26 mouse cellular contexts compared by ENCODE assay signal in the genomic region with DNA sequence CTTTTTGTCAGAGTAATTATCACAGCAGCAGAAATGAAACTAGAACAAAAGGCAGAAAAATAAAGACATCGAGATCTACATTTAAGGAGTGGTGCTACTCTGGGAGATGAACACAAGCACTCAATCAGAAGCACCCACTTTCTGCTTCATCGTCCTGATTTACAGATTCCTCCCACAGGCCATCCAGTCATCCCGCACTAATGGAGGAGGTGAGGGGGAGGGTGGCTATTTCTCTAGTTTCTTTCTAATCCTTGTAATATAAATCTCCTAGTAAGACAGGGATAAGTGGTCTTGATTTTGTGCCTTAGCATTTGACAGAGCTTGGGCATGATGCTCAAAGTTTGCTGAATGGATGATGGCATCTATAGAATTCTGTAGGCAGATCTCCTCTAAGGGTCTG. TPM values are rescaled to one million over a fixed set of nuclear protein-coding genes. Genes with fewer than 3 reads are reported as not detected.
DNase-seq lines count a peak whose midpoint lies in the region; ATAC-seq and TF ChIP-seq lines count a peak whose summit lies in the region.
"Had no signal": no experiment of that assay in that cellular context is flagged by ENCODE, and none has a peak within 500 bp of the region (broad histone marks: within the 10 kb centered on the region; RNA-seq: fewer than 3 reads in every experiment).

No protein-coding gene starts in this region.

- H3K4me3 ChIP-seq in intestine, embryonic 14.5 days (ENCODE audit: low read depth, low read length) = no peak overlapping the region
- no peak overlapping the region for H3K4me3 ChIP-seq in intestine, embryonic 15.5 days (replicated peaks)
- H3K4me3 ChIP-seq in gastrocnemius, adult 2 months = no peak overlapping the region
- H3K4me3 ChIP-seq: forebrain, embryonic 10.5 days; forebrain, embryonic 13.5 days; heart, adult 2 months; heart, embryonic 10.5 days; heart, embryonic 13.5 days; hindbrain, embryonic 12.5 days; hindbrain, embryonic 15.5 days had no signal

- H3K4me2 ChIP-seq in intestine, embryonic 14.5 days (ENCODE audit: low read length) = no peak overlapping the region
- H3K4me2 ChIP-seq in intestine, embryonic 15.5 days (replicated peaks) = no peak overlapping the region
- H3K4me2 ChIP-seq: forebrain, embryonic 13.5 days; heart, embryonic 13.5 days; hindbrain, embryonic 12.5 days; hindbrain, embryonic 15.5 days had no signal

- 0 out of 2 replicates have a peak overlapping the region, but pooled peaks have one; percentile 5 for H3K27ac ChIP-seq in intestine, embryonic 14.5 days (ENCODE audit: low read depth)
- no peak overlapping the region for H3K27ac ChIP-seq in intestine, embryonic 15.5 days
- H3K27ac ChIP-seq in gastrocnemius, adult 2 months = no peak overlapping the region
- H3K27ac ChIP-seq: forebrain, embryonic 10.5 days; forebrain, embryonic 13.5 days; heart, adult 2 months; heart, embryonic 10.5 days; heart, embryonic 13.5 days; hindbrain, embryonic 12.5 days; hindbrain, embryonic 15.5 days had no signal

- DNase-seq in frontal cortex, adult 2 months (ENCODE audit: extremely low spot score in 1 of 2, low spot score in 1 of 2) = peak; percentile 5 to 55
- no peak for DNase-seq in intestine, embryonic 14.5 days (ENCODE audit: low spot score)
- peak; percentile 7 for DNase-seq in retina, embryonic 14.5 days (ENCODE audit: low spot score)
- no peak for DNase-seq in retina, postnatal 1 day
- peak; percentile 49 for DNase-seq in brain, adult 2 months (ENCODE audit: low read depth, low spot score)
- DNase-seq in gastrocnemius, adult 2 months = no peak
- DNase-seq: adrenal gland, adult 8-10 months; adrenal gland, postnatal 25 days; cerebellum, adult 18-20 months; cerebellum, adult 9-10 months; cerebellum, postnatal 14 days; gastrocnemius, postnatal 25 days; heart, adult 2 months; heart, postnatal 14 days had no signal

- H3K27me3 ChIP-seq in intestine, embryonic 14.5 days (replicated peaks; ENCODE audit: control insufficient read depth, insufficient read depth, low read length) = no peaks in the 10 kb centered on the region
- no peaks in the 10 kb centered on the region for H3K27me3 ChIP-seq in intestine, embryonic 15.5 days (replicated peaks)
- H3K27me3 ChIP-seq: forebrain, embryonic 13.5 days; heart, embryonic 13.5 days; hindbrain, embryonic 12.5 days; hindbrain, embryonic 15.5 days had no signal

- H3K9ac ChIP-seq in intestine, embryonic 14.5 days (ENCODE audit: low read length) = no peak overlapping the region
- H3K9ac ChIP-seq in intestine, embryonic 15.5 days = no peak overlapping the region
- H3K9ac ChIP-seq: forebrain, embryonic 13.5 days; heart, embryonic 13.5 days; hindbrain, embryonic 12.5 days; hindbrain, embryonic 15.5 days had no signal

- no peaks in the 10 kb centered on the region for H3K36me3 ChIP-seq in intestine, embryonic 14.5 days (ENCODE audit: control insufficient read depth, insufficient read depth, low read length)
- no peaks in the 10 kb centered on the region for H3K36me3 ChIP-seq in intestine, embryonic 15.5 days
- H3K36me3 ChIP-seq: forebrain, embryonic 10.5 days; heart, embryonic 10.5 days; heart, embryonic 13.5 days; hindbrain, embryonic 12.5 days; hindbrain, embryonic 15.5 days had no signal

- no peak for TF ChIP-seq CTCF in gastrocnemius, adult 2 months (IDR thresholded peaks at IDR 0.05)

- intact Hi-C loops in gastrocnemius, adult 2 months (cut with DNase I) = no loop called here

- peaks cover 8% of the 10 kb centered on the region for H3K4me1 ChIP-seq in intestine, embryonic 14.5 days (replicated peaks; ENCODE audit: control insufficient read depth, insufficient read depth, low read length)
- no peaks in the 10 kb centered on the region for H3K4me1 ChIP-seq in intestine, embryonic 15.5 days (replicated peaks)
- H3K4me1 ChIP-seq: forebrain, embryonic 10.5 days; forebrain, embryonic 13.5 days; heart, embryonic 10.5 days; heart, embryonic 13.5 days; hindbrain, embryonic 12.5 days; hindbrain, embryonic 15.5 days had no signal

- no peak for ATAC-seq in frontal cortex, adult (ENCODE audit: low TSS enrichment)
- ATAC-seq in intestine, embryonic 14.5 days (replicated peaks; ENCODE audit: low FRiP score, low TSS enrichment, low read depth) = no peak
- no peak for ATAC-seq in intestine, embryonic 15.5 days
- ATAC-seq: activated CD4-positive, CD25-positive, alpha-beta regulatory T cell, adult 4 months; forebrain, embryonic 13.5 days; forebrain, embryonic 16.5 days had no signal

- no peaks in the 10 kb centered on the region for H3K9me3 ChIP-seq in intestine, embryonic 14.5 days (ENCODE audit: control insufficient read depth, low read length)
- no peaks in the 10 kb centered on the region for H3K9me3 ChIP-seq in intestine, embryonic 15.5 days
- H3K9me3 ChIP-seq: forebrain, embryonic 10.5 days; forebrain, embryonic 13.5 days; heart, embryonic 10.5 days; heart, embryonic 13.5 days; hindbrain, embryonic 12.5 days; hindbrain, embryonic 15.5 days had no signal

- 38% methylated on average over 3 of the region's 3 CpGs for WGBS in intestine, embryonic 14.5 days
- no CpG with 5 or more reads among the region's 3 CpGs for WGBS in intestine, embryonic 15.5 days

RNA-seq across cellular contexts. Expression of gene Adamts18, which starts 57.5 kb away (rescaled TPM):
- polyA plus RNA-seq in frontal cortex, adult 2 months (2012; rRNA removed) = 1.3 and 1.7 TPM in 2 replicates
- 0.51 and 0.58 TPM in 2 replicates for polyA plus RNA-seq in intestine, embryonic 14.5 days (2014; fragmentation: Nextera tagmentation; extraction: Ambion mirVana)
- polyA plus RNA-seq in intestine, embryonic 15.5 days (2015; fragmentation: Nextera tagmentation; extraction: Ambion mirVana) = 0.45 and 0.48 TPM in 2 replicates
- total RNA-seq in gastrocnemius, adult 2 months (2021) = under 1 TPM; 0.03 to 0.15 TPM
- total RNA-seq: adrenal gland, postnatal 25 days; ES-E14; heart, adult 2 months; hematopoietic stem cell, adult 5-6 weeks had no signal

Comparison
In these comparisons a context has a peak if more than half of its experiments do, and no peak if none do; other contexts are left out.
1. DNase-seq: peak in frontal cortex, adult 2 months (2 of 2), retina, embryonic 14.5 days (single experiment) and brain, adult 2 months (single experiment); none in intestine, embryonic 14.5 days (single experiment), retina, postnatal 1 day (single experiment) and gastrocnemius, adult 2 months (single experiment).